Mouse (Mus musculus): ENCODE results near the gene Nim1k. TPM values are rescaled to one million over a fixed set of nuclear protein-coding genes. Genes with fewer than 3 reads are reported as not detected.
"Not testable (repeated sequence)": the region's sequence is repeated elsewhere in the genome, so short reads cannot be mapped to it uniquely, and the experiment has no call there.

Gene Nim1k
- polyA plus RNA-seq, 1 experiment from 2014 or later, result 2.8 TPM

DNA sequence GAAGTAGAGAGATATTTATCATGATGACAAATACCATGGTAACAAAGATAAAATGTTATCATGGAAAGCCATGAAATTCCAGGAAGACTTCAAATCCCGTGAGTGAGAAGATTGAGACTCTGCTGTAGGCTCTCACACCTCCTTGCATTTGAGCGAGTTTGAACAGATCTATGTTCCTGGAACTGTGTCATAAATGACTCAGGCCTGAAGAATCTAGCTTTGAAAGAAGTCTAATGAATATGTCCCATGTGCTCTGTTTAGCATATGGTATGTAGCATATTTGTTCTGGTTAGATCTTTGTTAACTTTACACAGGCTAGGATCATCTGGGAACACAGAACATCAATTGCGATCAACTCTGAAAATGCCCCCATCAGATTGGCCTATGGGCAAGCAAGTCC lies 33.2 kb downstream of the Nim1k start:
- no peaks in the 10 kb centered on the region for H3K4me1 ChIP-seq
- no peak for ATAC-seq (ENCODE audit: low FRiP score, low read depth)
- WGBS, result 88% methylated on average over 3 of the region's 3 CpGs
- H3K9me3 ChIP-seq, result no peaks in the 10 kb centered on the region
- H3K9ac ChIP-seq, result no peak overlapping the region
- H3K27me3 ChIP-seq, result no peaks in the 10 kb centered on the region
- no peak overlapping the region for H3K27ac ChIP-seq
- H3K4me2 ChIP-seq (replicated peaks), result no peak overlapping the region
- no peaks in the 10 kb centered on the region for H3K36me3 ChIP-seq
- H3K4me3 ChIP-seq, result no peak overlapping the region

DNA sequence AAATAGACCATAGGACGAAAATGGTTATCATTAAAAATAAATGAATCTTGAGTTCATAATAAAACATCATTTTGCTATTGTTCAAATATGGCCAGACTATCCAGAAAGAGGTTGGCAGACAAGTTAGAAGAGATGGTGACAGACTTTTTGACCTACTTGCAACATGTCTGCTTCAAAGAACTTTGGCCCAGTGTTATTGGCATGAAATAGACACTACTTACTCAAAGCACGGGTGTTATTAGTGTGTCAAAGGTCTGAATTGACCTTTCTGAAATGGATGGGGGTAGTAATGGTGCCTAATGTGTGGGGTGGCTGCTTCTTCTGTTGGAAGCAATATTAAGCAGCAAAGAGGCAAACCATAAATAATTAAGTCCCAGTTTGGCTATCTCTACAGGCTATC lies 39.6 kb downstream of the Nim1k start:
- Histone ChIP-seq H3K9ac (no peak overlapping the region), H3K4me2 (replicated peaks) (no peak overlapping the region), H3K9me3 (no peaks in the 10 kb centered on the region), H3K4me1 (no peaks in the 10 kb centered on the region), H3K27ac (no peak overlapping the region), H3K27me3 (no peaks in the 10 kb centered on the region), H3K4me3 (no peak overlapping the region), H3K36me3 (0 out of 2 replicates have a peak, but pooled peaks cover under 1% of the 10 kb centered on the region)
- ATAC-seq (ENCODE audit: low FRiP score, low read depth), result no peak
- WGBS, result 75% methylated on average over 2 of the region's 2 CpGs

DNA sequence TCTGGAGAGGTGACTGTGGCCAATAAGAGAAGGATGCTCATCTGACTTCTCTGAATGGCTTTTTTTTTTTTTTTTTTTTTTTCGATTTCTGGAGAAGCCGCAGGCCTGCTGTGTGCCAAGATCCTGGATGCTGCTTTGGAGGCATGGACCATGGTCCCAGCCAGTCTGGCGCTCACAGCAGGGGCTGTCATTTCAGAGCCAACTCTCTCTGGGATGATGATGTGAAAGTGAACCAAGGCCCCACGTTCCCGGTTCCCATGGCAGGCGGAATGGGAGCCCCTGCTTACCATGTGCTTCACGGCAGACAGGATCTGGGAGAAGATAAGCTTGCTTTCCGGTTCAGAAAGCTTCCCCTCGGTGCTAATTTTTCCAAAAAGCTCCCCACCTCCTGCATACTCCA lies 41.9 kb downstream of the Nim1k start:
- Histone ChIP-seq H3K27me3 (no peaks in the 10 kb centered on the region), H3K9ac (no peak overlapping the region), H3K36me3 (peaks cover 22% of the 10 kb centered on the region), H3K9me3 (no peaks in the 10 kb centered on the region), H3K4me2 (replicated peaks) (no peak overlapping the region), H3K4me1 (no peaks in the 10 kb centered on the region), H3K4me3 (no peak overlapping the region), H3K27ac (no peak overlapping the region)
- ATAC-seq (ENCODE audit: low FRiP score, low read depth), result no peak
- 75% methylated on average over 9 of the region's 9 CpGs for WGBS

DNA sequence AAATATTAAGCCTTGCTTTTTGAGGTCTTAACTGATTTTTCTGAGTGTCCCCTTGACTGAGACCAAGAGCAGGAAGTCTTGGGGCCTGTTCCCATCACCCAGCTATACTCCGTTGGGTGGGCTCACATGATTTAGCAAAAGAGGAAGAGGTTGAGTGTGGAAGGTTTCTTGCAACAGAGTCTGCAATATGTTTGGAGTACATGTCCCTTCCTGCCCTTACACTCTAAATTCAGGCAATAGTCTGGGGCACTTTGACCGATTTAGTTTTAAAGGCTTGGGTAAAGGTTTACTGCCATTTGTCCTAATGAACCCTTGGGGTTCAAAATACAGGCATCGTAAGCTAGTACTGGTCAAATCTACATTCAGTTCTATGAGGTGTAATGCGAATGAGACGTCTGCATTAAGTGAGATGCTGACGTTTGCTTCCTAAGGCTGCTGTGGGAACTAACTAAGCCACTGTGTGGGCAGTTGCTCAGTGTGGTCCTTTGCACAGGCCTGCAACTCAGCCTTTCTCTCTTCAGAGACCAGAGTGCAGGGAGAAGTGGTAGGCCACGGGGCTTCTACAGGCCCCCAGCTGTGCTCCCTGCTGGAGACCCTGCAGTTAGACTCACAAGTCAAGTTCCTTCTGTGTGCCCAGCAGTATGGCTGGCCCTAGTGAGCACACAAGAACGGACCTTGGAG lies 42.4 kb downstream of the Nim1k start:
- H3K27ac ChIP-seq, result no peak overlapping the region
- H3K4me2 ChIP-seq (replicated peaks), result no peak overlapping the region
- H3K36me3 ChIP-seq, result peaks cover 26% of the 10 kb centered on the region
- no peak overlapping the region for H3K9ac ChIP-seq
- no peak for ATAC-seq (ENCODE audit: low FRiP score, low read depth)
- no peaks in the 10 kb centered on the region for H3K9me3 ChIP-seq
- no peak overlapping the region for H3K4me3 ChIP-seq
- no peaks in the 10 kb centered on the region for H3K27me3 ChIP-seq
- H3K4me1 ChIP-seq, result no peaks in the 10 kb centered on the region
- 63% methylated on average over 8 of the region's 8 CpGs for WGBS

DNA sequence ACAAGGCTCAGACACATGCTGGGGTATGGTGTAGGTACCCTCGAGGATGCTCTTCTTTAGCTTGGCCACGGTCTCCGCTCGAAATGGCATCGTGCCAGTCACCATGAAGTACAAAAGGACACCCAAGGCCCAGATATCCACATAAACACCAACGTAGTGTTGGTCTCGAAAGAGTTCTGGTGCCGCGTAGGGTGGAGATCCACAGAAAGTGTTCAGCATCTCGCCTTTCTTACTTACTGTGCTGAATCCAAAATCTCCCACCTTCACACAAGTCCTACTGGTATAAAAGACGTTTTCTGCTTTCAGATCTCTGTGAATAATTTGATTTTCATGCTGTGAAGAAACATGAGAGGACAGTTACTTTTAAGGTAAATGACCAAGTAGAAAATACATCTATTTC lies 43.2 kb downstream of the Nim1k start:
- Histone ChIP-seq H3K36me3 (peaks cover 26% of the 10 kb centered on the region), H3K9me3 (no peaks in the 10 kb centered on the region), H3K4me2 (replicated peaks) (no peak overlapping the region), H3K4me3 (no peak overlapping the region), H3K9ac (no peak overlapping the region), H3K27me3 (no peaks in the 10 kb centered on the region), H3K27ac (no peak overlapping the region), H3K4me1 (no peaks in the 10 kb centered on the region)
- ATAC-seq (ENCODE audit: low FRiP score, low read depth), result no peak
- WGBS, result 89% methylated on average over 11 of the region's 11 CpGs

DNA sequence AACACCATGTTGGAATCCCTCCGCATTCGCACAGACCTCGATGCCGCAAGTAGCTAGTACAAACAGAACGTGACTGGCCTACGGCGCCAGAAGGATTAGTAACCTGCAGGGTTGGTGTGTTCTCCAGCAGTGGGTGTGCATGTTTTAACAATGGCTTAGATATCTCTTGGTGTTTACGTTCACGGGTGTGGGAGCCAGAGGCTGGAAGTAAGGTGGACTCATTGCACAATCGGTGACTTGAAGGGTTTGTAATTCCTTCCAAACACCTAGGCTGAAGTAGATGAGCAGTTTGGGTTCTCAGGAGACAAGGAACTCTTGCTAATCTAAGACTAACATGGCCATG lies 45.4 kb downstream of the Nim1k start:
- WGBS, result 92% methylated on average over 10 of the region's 10 CpGs
- no peak overlapping the region for H3K4me2 ChIP-seq (replicated peaks)
- H3K36me3 ChIP-seq, result peaks cover 42% of the 10 kb centered on the region
- H3K27me3 ChIP-seq, result no peaks in the 10 kb centered on the region
- H3K4me1 ChIP-seq, result no peaks in the 10 kb centered on the region
- no peak overlapping the region for H3K9ac ChIP-seq
- no peak for ATAC-seq (ENCODE audit: low FRiP score, low read depth)
- no peak overlapping the region for H3K27ac ChIP-seq
- no peak overlapping the region for H3K4me3 ChIP-seq
- H3K9me3 ChIP-seq, result no peaks in the 10 kb centered on the region

DNA sequence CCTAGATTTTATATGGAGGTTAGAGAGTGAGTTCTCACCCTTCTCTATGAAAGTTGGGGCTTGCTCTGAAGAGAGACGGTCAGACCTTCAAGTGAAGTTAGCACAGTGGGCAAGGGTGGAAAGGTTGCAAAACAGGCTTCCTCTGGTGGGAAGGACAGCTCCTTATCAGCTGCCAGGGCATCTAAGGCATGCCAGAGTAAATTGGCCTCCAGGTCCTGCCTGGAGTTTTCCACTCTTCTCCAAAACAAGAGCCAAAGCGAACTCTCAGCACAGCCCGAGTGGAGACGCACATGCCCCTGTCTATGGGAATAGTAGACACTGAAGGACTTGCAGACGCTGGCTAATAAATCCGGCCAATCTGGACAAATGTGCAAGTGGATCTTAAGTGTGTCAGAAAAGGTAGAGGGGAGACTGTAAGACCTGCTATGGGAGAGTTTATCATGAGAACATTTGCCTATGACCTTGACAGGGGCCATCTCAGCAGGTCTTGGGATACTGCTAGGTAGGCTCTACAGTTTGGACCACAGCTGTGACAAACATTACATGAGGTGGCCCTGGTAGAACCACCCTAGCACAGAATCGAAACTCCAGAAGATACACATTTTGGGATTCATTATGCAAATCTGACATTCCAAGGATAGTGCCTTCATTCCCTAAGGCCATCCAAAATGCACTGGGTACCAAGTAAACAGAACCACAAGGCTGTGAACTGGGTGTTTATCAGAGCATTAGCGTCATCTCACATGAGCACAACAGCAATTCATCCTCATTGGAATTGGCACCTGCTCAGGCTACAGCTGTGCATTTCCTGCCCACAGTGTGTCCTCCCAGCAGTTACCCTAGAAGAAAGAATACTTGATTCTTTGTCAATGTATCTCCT lies 46.1 kb downstream of the Nim1k start:
- no peaks in the 10 kb centered on the region for H3K27me3 ChIP-seq
- H3K4me1 ChIP-seq, result no peaks in the 10 kb centered on the region
- 89% methylated on average over 8 of the region's 8 CpGs for WGBS
- no peaks in the 10 kb centered on the region for H3K9me3 ChIP-seq
- 0 out of 2 replicates have a peak, but pooled peaks have one; percentile 14 for ATAC-seq (ENCODE audit: low FRiP score, low read depth)
- H3K4me3 ChIP-seq, result no peak overlapping the region
- H3K27ac ChIP-seq, result no peak overlapping the region
- H3K4me2 ChIP-seq (replicated peaks), result no peak overlapping the region
- peaks cover 48% of the 10 kb centered on the region for H3K36me3 ChIP-seq
- H3K9ac ChIP-seq, result no peak overlapping the region

DNA sequence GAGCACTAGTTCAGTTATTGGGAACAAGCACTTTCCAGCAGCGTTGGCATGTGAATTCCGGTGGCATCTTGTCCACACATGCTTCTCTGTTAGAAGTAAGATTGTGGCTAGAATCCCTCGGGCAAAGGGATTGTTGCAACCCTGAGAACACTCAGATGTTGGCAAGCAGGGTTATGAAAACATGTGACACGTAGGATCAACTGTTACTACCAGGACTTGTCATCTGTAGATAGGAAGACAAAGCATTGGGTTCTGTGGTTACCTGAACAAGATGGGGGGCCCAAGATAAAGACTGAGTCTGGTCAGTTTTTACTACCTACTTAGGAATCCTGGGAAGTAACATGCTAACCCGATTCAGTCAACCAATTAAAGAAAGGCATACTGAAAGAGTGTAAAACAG lies 46.7 kb downstream of the Nim1k start:
- 81% methylated on average over 5 of the region's 5 CpGs for WGBS
- peaks cover 55% of the 10 kb centered on the region for H3K36me3 ChIP-seq
- H3K4me2 ChIP-seq (replicated peaks), result no peak overlapping the region
- no peak overlapping the region for H3K27ac ChIP-seq
- H3K27me3 ChIP-seq, result no peaks in the 10 kb centered on the region
- no peak overlapping the region for H3K9ac ChIP-seq
- no peaks in the 10 kb centered on the region for H3K9me3 ChIP-seq
- no peak overlapping the region for H3K4me3 ChIP-seq
- H3K4me1 ChIP-seq, result no peaks in the 10 kb centered on the region
- no peak for ATAC-seq (ENCODE audit: low FRiP score, low read depth)

DNA sequence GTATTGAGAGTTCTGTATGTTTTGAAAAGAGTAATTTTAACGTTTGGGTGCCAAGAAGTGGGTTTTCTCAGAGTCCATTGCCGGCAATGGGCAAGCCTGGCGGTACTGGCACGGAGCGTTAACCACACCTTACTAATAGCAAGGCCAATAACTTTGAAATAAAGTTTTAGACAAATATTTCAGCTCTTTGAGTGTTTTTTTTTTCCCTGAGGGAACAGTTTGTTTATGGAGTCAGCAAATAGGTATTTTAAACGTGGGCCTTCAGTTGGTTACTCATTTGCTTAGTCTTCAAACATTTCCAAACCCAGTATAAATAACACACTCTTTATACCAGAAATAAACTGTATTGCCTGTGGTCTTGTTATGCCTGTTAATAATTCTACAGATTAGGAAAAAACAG lies 47.8 kb downstream of the Nim1k start:
- Histone ChIP-seq H3K9me3 (no peaks in the 10 kb centered on the region), H3K9ac (no peak overlapping the region), H3K27ac (no peak overlapping the region), H3K27me3 (no peaks in the 10 kb centered on the region), H3K4me1 (no peaks in the 10 kb centered on the region), H3K4me2 (replicated peaks) (no peak overlapping the region), H3K36me3 (peaks cover 64% of the 10 kb centered on the region), H3K4me3 (no peak overlapping the region)
- no peak for ATAC-seq (ENCODE audit: low FRiP score, low read depth)
- WGBS, result 82% methylated on average over 6 of the region's 6 CpGs

DNA sequence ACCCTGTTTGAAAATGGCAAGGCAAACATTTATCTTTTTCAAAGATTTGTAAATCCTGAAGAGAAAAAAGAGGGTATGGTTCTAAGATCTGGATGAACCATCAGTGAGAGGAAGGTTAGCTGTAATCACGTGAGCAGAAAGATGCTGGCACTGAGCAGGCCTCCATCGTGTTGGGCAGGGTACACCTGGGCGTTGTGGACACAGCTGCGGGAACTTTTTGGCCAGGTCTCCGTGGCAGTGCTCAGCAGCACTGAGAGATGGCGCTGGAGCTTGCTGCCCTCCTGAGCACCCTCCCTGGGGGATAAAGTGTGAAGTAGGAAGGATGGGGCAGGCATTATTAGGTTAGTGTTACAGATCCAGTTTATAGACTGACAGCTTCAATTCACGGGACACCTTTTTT lies 48.7 kb downstream of the Nim1k start:
- H3K27ac ChIP-seq, result no peak overlapping the region; the same call in 1 of the 2 replicates
- ATAC-seq (ENCODE audit: low FRiP score, low read depth), result no peak
- H3K27me3 ChIP-seq, result no peaks in the 10 kb centered on the region
- WGBS, result 75% methylated on average over 7 of the region's 7 CpGs
- no peak overlapping the region for H3K4me2 ChIP-seq (replicated peaks)
- no peak overlapping the region for H3K9ac ChIP-seq
- H3K9me3 ChIP-seq, result no peaks in the 10 kb centered on the region
- no peak overlapping the region for H3K4me3 ChIP-seq
- no peaks in the 10 kb centered on the region for H3K4me1 ChIP-seq
- H3K36me3 ChIP-seq, result peaks cover 72% of the 10 kb centered on the region

DNA sequence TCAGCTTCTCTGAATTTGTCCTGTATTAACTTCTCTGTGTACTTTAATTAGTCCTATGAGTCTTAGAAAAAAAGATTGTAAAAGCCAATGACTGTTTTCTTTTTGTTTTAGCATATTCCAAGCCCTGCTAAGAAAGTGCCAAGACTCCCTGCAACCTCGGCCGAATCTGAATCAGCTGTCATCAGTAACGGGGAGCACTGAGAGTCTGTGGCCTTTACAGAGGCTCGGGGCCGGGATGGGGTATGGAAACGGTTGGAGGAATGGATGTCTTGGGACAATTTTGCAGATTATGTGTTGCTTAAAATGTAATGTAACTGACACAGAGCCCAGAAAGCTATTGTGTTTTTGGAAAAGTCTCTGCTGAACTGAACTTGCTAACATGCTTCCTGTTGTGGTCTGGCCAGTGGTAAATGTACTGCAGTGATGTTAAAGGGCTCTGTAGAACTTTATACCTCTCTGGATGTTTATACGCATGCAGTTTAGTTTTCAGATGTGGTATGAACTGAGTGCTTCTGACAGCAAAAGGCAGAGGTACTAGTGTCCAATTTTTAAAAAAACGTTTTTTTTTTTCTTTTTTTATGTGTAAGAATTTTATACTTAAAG lies 49.3 kb downstream of the Nim1k start:
- not testable (repeated sequence) for H3K27me3 ChIP-seq; H3K4me3 ChIP-seq; H3K9ac ChIP-seq; H3K4me1 ChIP-seq; H3K4me2 ChIP-seq (replicated peaks); H3K27ac ChIP-seq; H3K9me3 ChIP-seq
- H3K36me3 ChIP-seq, result peaks cover 75% of the 10 kb centered on the region
- 77% methylated on average over 8 of the region's 8 CpGs for WGBS
- ATAC-seq (ENCODE audit: low FRiP score, low read depth), result peak; percentile 51; the same call in 1 of the 2 replicates

DNA sequence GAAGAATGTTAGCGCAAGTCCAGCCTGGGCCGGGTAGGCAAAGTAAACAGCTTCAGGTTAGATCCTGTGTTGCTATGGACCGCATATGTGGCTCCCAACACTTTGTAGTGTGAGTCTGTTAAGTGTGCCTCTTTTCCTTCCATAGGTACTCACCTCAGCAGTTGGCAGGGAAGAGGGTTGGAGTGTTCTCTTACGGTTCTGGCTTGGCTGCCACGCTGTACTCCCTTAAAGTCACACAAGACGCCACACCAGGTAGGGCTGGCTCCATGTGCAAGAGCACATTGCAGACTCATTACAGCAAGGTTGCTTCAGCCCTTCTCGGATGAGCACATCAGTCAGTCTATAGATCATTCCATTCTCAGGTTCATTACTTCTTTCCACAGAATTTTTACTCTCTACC lies 51.4 kb downstream of the Nim1k start:
- WGBS, result 92% methylated on average over 7 of the region's 7 CpGs
- H3K36me3 ChIP-seq, result peaks cover 77% of the 10 kb centered on the region

More for the DNA sequence above, 51.4 kb downstream of the Nim1k start:
- H3K9ac ChIP-seq, result no peak overlapping the region
- H3K4me3 ChIP-seq, result no peak overlapping the region
- H3K27ac ChIP-seq, result no peak overlapping the region
- no peak for ATAC-seq (ENCODE audit: low FRiP score, low read depth)
- H3K9me3 ChIP-seq, result no peaks in the 10 kb centered on the region
- H3K4me1 ChIP-seq, result no peaks in the 10 kb centered on the region
- no peak overlapping the region for H3K4me2 ChIP-seq (replicated peaks)
- H3K27me3 ChIP-seq, result no peaks in the 10 kb centered on the region

Measured in limb, embryonic 13.5 days (tissue).